Mouse (Mus musculus) bone marrow macrophage, adult 2 months (primary cell): ENCODE data around the gene Zbtb5.

Experiments used
- CTCF ChIP-seq: IDR thresholded peaks from 2 replicates; pipeline ENCODE4 v1.5.1; 2012; ENCODE audit warnings: low read depth, mild to moderate bottlenecking, low read length, moderate library complexity
- POLR2A ChIP-seq: IDR thresholded peaks from 2 replicates; pipeline ENCODE4 v1.6.1; 2012; ENCODE audit warnings: mild to moderate bottlenecking, low read depth, low read length, borderline replicate concordance

- TF ChIP-seq POLR2A (no peak), CTCF (no peak)
These were observed 21.7 kb downstream of the Zbtb5 start for GRCm38 (mm10) chr4:44990560-44990959.
